Mouse (Mus musculus): Measurements from ENCODE around the gene Hspbp1. TPM values are rescaled to one million over a fixed set of nuclear protein-coding genes. Genes with fewer than 3 reads are reported as not detected.

Hspbp1 gene
- polyA plus RNA-seq, 1 experiment from 2014 or later = 173 TPM

Other genes with a start within 250 kb of the Hspbp1 start
- 38.2 and 41.9 TPM in 2 replicates for gene Rdh13, start 239.4 kb downstream of the Hspbp1 start, polyA plus RNA-seq (2015; fragmentation: Nextera tagmentation; extraction: Ambion mirVana)
- gene Eps8l1, start 224.4 kb downstream of the Hspbp1 start, polyA plus RNA-seq (2015; fragmentation: Nextera tagmentation; extraction: Ambion mirVana) = 13.1 and 14.1 TPM in 2 replicates
- gene Ppp1r12c, start 183.4 kb downstream of the Hspbp1 start, polyA plus RNA-seq (2015; fragmentation: Nextera tagmentation; extraction: Ambion mirVana) = 38.8 and 44.6 TPM in 2 replicates
- 22.8 and 29.5 TPM in 2 replicates for gene Tnnt1, start 168.7 kb downstream of the Hspbp1 start, polyA plus RNA-seq (2015; fragmentation: Nextera tagmentation; extraction: Ambion mirVana)
- 1.8 and 2.4 TPM in 2 replicates for gene Tnni3, start 160.8 kb downstream of the Hspbp1 start, polyA plus RNA-seq (2015; fragmentation: Nextera tagmentation; extraction: Ambion mirVana)
- gene Dnaaf3, start 152.6 kb downstream of the Hspbp1 start, polyA plus RNA-seq (2015; fragmentation: Nextera tagmentation; extraction: Ambion mirVana) = 1.8 and 2.1 TPM in 2 replicates
- 77.0 and 94.1 TPM in 2 replicates for gene Syt5, start 137.5 kb downstream of the Hspbp1 start, polyA plus RNA-seq (2015; fragmentation: Nextera tagmentation; extraction: Ambion mirVana)
- 0.43 and 0.65 TPM in 2 replicates for gene Ptprh, start 81.0 kb downstream of the Hspbp1 start, polyA plus RNA-seq (2015; fragmentation: Nextera tagmentation; extraction: Ambion mirVana)
- 1.7 and 2.3 TPM in 2 replicates for gene Tmem86b, start 53.6 kb downstream of the Hspbp1 start, polyA plus RNA-seq (2015; fragmentation: Nextera tagmentation; extraction: Ambion mirVana)
- gene Ppp6r1, start 26.0 kb downstream of the Hspbp1 start, polyA plus RNA-seq (2015; fragmentation: Nextera tagmentation; extraction: Ambion mirVana) = 8.3 and 8.9 TPM in 2 replicates
- gene Brsk1, start 5.5 kb upstream of the Hspbp1 start, polyA plus RNA-seq (2015; fragmentation: Nextera tagmentation; extraction: Ambion mirVana) = 6.5 and 6.8 TPM in 2 replicates
- 0.13 and 0.14 TPM in 2 replicates for gene Tmem150b, start 40.2 kb upstream of the Hspbp1 start, polyA plus RNA-seq (2015; fragmentation: Nextera tagmentation; extraction: Ambion mirVana)
- gene Kmt5c, start 55.0 kb upstream of the Hspbp1 start, polyA plus RNA-seq (2015; fragmentation: Nextera tagmentation; extraction: Ambion mirVana) = 56.9 and 58.2 TPM in 2 replicates
- 26.3 and 38.6 TPM in 2 replicates for gene Cox6b2, start 68.0 kb upstream of the Hspbp1 start, polyA plus RNA-seq (2015; fragmentation: Nextera tagmentation; extraction: Ambion mirVana)
- gene Fam71e2, start 86.2 kb upstream of the Hspbp1 start, polyA plus RNA-seq (2015; fragmentation: Nextera tagmentation; extraction: Ambion mirVana) = not detected in 2 replicates
- gene Il11, start 97.8 kb upstream of the Hspbp1 start, polyA plus RNA-seq (2015; fragmentation: Nextera tagmentation; extraction: Ambion mirVana) = 0.90 and 1.0 TPM in 2 replicates
- not detected in 2 replicates for gene Tmem190, start 97.9 kb upstream of the Hspbp1 start, polyA plus RNA-seq (2015; fragmentation: Nextera tagmentation; extraction: Ambion mirVana)
- 6.8 and 9.9 TPM in 2 replicates for gene Tmem238, start 104.6 kb upstream of the Hspbp1 start, polyA plus RNA-seq (2015; fragmentation: Nextera tagmentation; extraction: Ambion mirVana)
- 224 and 255 TPM in 2 replicates for gene Rpl28, start 107.8 kb upstream of the Hspbp1 start, polyA plus RNA-seq (2015; fragmentation: Nextera tagmentation; extraction: Ambion mirVana)
- gene Ube2s, start 127.5 kb upstream of the Hspbp1 start, polyA plus RNA-seq (2015; fragmentation: Nextera tagmentation; extraction: Ambion mirVana) = 252 and 275 TPM in 2 replicates
- gene Shisa7, start 159.6 kb upstream of the Hspbp1 start, polyA plus RNA-seq (2015; fragmentation: Nextera tagmentation; extraction: Ambion mirVana) = 10.6 and 11.3 TPM in 2 replicates
- 3.7 and 5.9 TPM in 2 replicates for gene Isoc2b, start 185.2 kb upstream of the Hspbp1 start, polyA plus RNA-seq (2015; fragmentation: Nextera tagmentation; extraction: Ambion mirVana)
- 0.51 and 0.79 TPM in 2 replicates for gene Isoc2a, start 192.1 kb upstream of the Hspbp1 start, polyA plus RNA-seq (2015; fragmentation: Nextera tagmentation; extraction: Ambion mirVana)
- gene Gm36210, start 221.4 kb upstream of the Hspbp1 start, polyA plus RNA-seq (2015; fragmentation: Nextera tagmentation; extraction: Ambion mirVana) = 0.23 and 0.37 TPM in 2 replicates
- 3.1 and 4.0 TPM in 2 replicates for gene Zfp628, start 230.1 kb upstream of the Hspbp1 start, polyA plus RNA-seq (2015; fragmentation: Nextera tagmentation; extraction: Ambion mirVana)
- 30.8 and 36.3 TPM in 2 replicates for gene Nat14, start 237.0 kb upstream of the Hspbp1 start, polyA plus RNA-seq (2015; fragmentation: Nextera tagmentation; extraction: Ambion mirVana)
- gene Ssc5d, start 240.7 kb upstream of the Hspbp1 start, polyA plus RNA-seq (2015; fragmentation: Nextera tagmentation; extraction: Ambion mirVana) = 1.00 and 1.8 TPM in 2 replicates

Measured in neural tube, embryonic 15.5 days (tissue).